Mouse (Mus musculus) ES-CJ7 (cell line): ENCODE data around the gene Acox1.
A peak's percentile ranks its signal among the peaks of the same experiment; 100 is the strongest.

ENCODE experiments used
- DNase-seq: peaks from one replicate; pipeline ENCODE4 v3.0.0; 2011; ENCODE audit warnings: low read depth, low spot score

The Acox1 gene

DNA sequence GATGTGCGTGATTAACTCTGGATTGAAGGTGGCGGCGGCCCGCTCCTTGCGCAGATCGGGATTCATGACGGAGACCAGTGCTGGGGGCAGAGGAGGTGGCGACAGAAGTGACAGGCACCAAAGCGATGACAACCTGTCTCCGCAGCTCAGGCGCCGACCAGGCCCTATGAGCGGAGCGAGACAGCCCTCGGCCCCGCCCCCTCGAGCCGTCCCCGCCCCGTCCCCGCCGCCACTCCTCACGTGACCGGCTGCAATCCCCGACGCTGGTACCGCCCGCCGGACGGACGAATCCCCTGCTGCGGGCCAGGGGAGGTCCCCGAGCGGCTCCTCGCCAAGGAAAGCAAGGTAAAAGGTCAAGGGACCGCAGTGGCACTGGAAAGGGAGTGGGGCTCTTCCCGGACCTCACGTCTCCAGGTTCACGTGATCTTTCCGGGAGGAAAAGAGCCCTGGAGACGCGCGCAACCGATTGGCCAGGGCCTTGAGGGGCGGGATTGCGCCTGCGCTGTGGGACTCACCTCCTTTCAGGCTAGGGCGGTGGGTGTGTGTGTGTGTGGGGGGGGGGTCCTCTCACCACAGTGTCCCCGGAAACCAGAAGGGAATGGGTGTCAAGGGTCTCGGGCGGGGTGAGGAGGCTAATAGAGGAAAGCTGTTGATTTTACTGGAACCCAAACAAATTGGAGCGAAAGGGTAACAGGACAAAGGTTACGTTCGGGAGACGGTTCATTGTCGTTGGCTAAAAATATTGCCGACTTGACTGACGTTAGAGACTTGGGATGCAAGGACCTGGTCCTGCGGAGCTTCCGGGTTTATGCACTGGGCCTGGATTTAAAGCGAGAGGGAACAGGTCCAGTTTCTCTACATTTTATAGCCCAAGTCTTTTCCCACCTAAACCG lies at the start of gene Acox1, which contains the start of gene Ten1:
Gene Acox1 (minus strand): TSS at position 407 of the 893 bp plus-strand sequence.
Gene Ten1 (plus strand): TSS at position 217 of the 893 bp plus-strand sequence.
- DNase-seq = peak; percentile 96

DNA sequence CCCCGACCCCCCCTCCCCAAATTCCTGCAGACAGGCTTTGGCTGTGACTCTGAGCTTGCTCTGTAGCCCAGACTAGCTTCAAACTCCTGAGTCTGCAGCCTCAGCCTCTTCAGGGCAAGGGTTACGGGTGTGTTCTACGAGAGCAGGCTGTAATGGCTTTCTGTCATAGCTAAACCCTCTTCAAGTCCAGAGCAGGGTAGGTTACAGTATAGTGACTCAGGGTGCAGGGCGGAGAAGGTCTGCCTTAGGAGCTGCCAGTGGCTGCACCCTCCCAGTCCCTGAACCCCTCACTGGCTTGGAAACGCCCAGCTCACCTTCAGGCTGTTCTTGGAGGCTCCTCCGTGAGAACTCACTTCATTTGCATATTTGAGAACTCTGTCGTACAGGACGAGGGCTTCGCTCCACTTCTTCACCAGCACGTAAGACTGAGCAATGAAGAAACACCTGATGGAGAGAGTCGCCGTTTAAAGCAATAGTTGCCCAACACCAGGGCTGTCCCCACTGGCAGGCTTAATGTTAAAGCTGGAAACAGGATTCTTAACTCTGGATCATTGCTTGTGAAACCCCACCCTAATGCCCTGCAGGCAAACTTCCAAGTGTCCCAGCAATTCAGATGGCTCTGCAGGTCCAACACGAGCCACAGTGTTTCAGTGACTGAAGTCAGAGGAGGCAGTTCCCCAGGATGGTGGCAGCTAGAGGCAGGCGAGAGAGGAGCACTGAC lies 48.8 kb upstream of the Acox1 start:
- DNase-seq = peak; percentile 34

DNA sequence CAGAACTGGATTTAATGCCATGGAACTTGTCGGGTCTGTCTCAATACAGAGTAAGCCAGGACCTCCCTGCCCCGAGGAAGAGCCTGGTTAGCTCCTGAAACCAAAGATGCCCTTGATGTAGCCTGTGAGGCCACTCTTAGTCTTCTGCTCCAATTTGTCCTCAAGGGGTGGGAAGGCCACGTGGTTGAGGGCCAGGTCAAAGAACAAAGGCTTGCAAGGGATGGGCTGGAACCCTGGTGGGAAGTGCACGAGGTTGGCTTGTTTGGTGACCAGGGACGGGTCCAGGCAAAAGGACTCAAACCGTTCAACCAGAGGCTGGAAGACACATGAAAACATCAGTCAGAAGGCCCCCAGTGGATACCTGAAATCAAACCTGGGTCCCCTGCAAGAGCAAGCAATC lies 46.8 kb upstream of the Acox1 start:
- DNase-seq = no peak

DNA sequence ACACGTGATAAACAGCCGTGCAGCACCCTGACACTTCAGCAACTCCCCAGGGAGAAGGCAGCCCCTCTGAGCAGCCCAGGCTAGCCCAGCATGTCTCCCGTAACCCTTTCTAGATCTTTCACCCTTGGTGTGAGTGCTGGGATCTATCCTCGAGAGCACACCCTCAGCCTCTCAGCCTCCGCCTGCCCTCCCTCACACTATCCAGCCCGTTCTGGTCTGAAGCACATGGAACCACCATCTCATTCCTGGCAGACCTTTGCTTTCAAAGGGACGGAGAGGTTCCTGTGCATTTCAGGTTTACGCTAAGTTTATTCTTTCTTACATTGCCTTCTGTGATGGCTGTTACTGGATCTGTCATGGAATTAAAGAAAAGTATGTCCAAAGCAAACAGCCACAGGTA lies 45.7 kb upstream of the Acox1 start:
- no peak for DNase-seq

DNA sequence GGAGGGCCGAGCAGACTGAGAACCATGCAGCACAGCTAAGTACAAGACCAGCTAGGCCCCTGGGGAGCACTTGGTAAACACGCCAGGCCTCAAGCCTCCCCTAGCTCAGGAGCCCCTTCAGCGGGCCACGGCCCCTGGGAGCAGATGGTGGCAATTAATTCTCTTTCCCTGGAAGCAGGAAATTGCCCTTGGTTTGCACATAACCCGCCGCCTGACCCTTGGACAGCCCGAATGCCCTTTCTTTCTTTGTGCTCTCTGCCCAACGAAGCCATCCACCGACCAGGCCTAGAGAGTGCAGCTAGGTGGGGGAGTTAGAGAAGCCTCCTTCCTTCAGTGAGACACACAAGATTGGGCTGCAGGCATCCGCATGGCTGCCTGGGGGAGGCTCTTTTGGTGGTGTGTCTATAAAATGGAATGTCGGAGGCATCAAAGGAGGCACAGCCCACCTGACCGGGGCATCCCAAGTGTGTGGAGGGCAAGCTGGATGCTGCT lies 42.9 kb upstream of the Acox1 start:
- no peak for DNase-seq

DNA sequence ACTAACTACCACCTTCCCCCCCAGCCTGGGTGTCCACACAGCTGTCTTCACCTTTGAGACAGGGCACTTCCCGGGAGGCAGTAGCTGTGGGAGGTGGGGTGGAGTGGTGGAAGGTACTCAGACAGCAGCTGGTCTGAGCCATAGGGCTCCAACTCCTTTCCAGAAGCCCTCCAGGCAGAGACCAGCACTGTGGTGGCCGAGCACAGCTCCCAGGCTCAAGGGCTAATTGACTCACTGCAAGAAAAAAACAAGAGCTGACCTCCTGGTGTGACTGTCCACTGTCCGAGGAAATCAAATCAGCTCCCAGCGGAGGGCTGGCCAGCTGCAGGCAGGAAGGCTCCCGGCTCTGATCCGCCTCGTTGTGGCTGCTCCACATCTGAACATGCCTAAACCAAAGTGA lies 41.0 kb upstream of the Acox1 start:
- DNase-seq = no peak

DNA sequence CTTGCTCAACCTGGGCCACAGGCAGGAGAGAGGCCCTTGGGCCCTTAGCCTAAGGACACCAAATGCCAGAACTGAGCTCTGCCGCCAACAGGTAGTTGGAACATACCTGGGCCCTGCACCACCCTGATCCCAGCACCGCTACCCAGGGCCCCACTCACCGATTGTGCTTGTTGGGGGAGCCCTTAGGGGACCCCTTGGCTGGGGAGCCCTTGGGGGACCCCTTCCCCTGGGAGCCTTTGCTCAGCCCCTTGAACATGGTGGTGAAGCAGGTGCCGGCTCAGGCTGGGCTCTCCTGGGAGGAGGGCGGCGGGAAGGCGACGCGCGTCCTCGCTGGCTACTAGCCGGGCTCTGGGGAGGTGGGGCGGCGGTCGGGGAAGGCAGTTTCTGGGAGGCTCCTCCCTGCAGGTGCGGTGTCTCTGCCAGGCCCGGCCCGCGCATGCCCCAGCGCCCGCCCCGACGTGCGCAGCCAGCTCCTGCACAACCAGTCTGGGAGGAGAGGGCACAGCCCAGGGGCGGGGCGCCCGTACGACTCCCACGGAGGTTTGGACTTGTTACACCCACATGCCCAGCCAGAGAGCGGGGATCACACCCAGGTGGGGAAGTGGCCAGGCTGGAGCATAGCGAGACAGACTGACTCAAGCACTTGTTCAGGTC lies 39.0 kb upstream of the Acox1 start, which contains the start of gene Evpl:
Gene Evpl (minus strand): TSS at position 336 of the 654 bp plus-strand sequence.
- DNase-seq = peak; percentile 65

DNA sequence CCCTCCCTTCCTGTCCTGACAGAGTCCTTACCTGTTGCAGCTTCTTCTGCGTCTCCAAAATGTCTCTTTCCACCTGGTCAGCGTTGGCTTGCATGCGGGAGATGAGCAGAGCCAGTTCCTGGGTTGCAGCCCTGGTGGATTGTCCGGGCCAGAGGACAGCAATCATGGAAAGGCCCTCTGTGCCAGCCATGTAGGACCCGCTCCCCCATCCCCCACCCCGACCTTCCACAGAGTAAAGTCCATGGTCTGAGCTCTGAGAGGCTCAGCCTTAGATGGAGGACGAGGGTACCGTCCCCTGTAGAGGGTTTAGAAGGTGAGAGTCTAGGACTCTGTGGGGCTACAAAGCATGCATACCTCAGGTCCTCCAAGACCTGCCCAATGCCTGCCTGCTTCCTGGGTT lies 36.1 kb upstream of the Acox1 start:
- no peak for DNase-seq

DNA sequence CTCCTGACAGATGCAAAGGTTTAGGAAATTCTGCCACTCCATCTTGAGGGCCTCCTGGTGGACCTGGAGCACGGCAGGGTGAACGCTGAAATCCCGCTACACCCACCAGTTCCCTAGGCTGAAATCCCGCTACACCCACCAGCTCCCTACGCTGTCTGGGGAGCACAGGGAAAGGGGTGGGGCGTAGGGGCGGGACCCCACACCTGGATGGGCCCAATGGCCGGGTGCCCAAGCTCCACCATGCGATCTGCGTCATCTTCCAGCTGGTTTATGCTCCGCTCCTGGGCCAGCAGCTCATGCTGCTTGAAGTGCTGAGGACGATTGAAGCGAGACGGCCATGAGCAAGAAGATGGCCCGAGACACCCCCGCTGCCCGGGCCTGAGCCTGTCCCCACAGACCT lies 33.6 kb upstream of the Acox1 start:
- no peak for DNase-seq

DNA sequence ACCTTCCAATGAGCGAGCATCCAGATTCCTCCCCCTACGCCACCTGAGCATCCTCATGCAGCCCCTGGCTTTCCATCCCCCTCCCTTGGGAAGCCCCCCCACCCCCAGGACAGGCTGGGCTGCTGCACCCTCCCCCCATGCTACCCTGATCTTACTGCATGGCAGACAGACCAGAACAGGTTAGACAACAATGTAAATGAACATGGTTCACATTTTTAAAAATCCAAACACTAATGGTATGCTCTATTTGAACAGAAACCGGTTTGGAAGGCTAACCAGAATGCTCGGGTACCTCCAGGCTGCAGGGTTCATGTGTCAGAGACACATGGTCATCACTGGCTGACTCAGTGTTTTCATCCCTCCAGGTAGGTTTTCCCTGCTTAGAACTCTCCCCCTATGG lies 29.9 kb upstream of the Acox1 start:
- no peak for DNase-seq

DNA sequence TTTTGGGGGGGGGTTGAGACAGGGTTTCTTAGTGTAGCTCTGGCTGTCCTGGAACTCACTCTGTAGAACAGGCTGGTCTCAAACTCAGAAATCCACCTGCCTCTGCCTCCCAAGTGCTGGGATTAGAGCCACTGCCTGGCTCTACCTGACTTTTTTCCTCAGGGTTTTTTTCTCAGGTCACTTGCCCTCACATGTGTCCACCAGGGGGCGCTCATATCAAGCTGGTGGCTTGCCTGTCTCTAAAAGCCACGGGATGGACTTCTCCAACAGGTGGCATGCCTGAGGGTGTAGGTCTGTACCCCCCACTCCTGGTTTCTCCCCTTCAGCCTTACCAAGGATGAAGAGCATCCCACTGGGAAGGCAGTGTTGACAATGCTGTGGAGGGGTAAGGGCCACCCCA lies 27.6 kb upstream of the Acox1 start:
- DNase-seq = peak; percentile 83

DNA sequence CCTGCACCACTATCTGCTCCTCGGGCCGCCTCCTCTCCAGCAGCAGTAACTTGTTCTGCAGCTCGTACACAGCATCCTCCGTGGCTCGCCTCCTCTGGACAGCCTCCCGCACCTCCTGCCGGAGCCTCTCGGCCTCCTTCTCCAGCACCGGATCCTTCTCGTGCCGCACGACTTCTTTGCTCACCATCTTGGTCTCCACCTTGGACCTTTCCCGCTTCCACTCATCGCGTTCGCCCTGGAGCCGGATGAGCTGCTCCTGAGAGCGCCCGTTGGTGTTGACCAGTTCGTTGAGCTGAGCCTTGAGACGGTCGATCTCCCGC lies 23.9 kb upstream of the Acox1 start:
- DNase-seq = no peak

DNA sequence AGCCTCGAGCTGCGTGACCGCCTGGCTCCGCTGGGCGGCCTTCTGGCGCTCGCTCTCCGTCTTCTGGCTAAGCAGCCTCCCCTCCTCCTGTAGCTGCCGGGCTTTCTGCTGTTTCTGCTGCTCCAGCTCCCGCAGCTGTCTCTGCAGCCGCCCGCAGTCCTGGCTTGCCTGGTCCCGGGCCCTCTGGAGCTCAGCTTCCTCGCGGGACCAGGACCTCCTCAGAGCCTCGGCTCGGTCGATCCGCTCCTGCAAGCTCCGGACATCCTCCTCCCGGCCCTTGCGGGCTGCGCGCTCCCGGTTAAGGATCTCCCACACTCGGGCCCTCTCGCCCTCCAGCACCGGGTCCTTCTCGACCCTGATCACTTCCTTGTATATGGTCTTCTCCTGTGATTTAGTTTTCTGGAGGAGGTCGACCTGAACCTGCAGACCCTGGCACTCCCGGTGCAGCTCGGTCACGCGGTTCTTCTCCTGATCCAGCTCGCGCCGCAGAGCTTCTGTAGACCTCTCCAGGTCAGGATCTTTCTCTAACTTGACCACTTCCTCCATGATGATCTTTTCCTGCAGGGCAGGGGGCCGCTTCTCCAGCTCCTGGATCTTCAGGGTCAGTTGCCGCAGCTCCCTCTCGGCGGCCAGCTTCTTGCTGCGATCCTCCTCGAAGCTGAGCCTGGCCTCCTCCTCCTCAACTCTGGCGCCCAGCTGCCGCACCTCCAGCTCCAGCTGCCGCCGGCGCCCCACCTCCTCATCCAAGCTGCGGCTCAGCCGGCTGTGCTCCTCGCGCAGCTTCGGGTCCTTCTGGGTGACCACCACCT lies 23.3 kb upstream of the Acox1 start:
- DNase-seq = no peak

DNA sequence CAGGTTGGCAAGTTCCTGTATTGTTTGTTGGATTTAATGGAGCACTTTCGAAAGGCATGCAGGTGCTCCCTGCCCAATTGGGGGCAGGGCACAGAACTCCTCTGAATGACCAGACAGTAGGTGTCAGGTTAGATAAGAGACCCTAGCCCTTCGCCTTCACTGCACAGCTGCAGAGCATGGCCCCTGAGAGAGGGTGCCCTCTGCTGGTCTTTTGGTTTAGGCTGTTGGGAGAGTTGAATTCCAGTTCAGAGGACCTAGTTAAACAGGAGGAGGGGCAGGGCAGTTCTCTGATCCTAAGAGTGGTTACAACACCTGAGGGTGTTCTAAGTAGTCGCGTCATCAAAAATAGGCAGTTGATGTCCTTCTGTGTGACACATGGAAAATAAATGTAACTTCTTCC lies 21.0 kb upstream of the Acox1 start:
- peak; percentile 82 for DNase-seq

DNA sequence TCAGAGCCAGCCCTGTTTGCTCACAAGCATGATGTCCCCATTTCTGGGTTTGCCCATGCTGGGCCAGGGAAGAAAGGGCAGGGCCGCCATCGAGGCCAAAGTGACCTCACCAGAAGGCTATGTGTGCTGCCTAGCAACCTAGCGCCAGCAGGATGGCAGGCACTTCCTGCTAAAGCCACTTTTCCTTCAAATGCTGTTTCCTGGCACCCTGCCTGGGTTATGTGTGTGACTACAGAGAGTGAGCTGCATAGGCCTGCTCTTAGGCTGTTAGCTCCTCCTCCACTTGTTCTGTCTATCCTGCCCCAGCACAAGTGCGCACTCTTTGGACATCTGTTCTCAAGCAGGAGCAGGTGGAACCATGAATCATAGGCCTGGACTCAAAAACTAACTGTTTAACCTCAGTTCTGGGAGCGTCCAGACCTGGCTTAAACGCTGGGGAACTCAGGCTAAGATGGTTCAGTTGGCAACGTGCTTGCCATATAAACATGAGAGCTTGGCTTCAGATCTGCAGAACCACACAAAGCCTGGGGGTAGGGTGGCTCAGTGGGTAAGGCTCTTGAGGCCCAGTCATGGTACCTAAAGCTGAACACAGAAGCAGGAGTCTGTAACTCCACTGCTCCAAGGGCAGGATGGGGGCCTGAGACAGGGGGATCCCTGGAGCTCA lies 20.0 kb upstream of the Acox1 start:
- no peak for DNase-seq

DNA sequence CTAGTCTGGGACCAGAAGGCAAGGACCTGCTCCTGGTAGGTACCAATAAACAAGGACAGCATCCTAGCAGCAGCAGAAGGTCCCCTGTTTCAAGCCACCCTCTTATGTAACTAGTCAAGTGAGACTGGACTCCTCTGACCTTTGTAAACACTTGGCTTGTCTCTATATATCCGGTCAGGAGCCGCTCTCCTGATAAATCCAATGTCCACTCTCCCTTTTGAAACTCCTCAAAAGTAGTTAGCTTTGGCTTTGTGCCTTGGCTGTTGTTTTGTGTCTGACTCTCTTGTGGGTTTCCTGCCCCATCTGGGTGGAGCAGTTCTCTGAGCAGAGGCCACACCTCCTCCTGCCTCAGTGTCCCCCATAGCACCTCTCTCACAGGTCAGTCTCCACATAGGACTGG lies 19.4 kb upstream of the Acox1 start:
- DNase-seq = no peak

DNA sequence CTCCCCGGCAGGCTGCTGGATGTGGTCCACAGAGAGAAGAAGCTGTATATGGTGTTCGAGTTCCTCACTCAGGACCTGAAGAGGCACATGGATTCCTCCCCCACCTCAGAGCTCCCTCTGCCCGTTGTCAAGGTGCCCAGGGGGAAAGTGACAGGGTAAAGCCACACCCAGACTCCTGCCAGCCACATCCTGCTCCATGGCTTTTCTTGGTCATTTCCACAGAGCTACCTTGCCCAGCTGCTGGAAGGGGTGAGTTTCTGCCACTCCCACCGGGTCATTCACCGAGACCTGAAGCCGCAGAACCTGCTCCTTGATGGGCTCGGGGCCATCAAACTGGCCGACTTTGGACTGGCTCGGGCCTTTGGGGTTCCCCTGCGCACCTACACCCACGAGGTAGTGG lies 17.7 kb upstream of the Acox1 start:
- DNase-seq = no peak

DNA sequence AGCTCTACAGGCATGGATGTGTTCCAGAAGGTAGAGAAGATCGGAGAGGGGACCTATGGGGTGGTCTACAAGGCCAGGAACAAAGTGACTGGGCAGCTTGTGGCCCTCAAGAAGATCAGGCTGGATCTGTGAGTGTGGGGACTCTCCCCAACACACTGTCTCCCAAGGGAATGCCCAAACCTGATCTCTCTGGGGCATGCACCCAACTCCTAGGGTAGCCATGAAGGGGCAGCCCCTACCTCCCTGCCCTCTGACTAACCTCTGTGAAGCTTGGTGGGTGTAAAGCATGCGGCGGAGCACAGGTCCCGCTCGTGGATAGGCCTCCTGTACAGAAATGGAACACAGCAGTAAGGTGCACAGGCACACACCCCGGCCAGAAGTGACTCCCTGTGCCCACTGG lies 17.1 kb upstream of the Acox1 start:
- DNase-seq = no peak

DNA sequence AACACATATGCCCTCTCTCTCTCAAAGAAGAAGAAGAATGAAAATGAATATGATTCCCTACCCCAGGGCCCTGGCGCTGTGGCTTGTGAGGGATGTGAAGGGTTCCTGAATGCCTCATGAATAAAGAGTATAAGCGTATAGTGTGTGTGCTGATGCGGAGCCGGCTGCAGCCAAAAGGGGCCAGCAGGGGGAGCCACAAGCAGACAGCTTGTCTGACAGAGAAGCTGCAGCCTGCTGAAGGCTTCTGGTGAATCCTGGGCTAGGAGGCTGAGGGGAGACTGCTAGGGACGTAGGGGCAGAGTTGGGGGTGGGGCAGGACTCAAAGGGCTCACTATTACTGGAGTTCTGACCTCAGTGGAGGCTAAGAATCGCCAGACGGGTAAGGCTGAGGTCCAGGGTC lies 16.3 kb upstream of the Acox1 start:
- peak; percentile 80 for DNase-seq

DNA sequence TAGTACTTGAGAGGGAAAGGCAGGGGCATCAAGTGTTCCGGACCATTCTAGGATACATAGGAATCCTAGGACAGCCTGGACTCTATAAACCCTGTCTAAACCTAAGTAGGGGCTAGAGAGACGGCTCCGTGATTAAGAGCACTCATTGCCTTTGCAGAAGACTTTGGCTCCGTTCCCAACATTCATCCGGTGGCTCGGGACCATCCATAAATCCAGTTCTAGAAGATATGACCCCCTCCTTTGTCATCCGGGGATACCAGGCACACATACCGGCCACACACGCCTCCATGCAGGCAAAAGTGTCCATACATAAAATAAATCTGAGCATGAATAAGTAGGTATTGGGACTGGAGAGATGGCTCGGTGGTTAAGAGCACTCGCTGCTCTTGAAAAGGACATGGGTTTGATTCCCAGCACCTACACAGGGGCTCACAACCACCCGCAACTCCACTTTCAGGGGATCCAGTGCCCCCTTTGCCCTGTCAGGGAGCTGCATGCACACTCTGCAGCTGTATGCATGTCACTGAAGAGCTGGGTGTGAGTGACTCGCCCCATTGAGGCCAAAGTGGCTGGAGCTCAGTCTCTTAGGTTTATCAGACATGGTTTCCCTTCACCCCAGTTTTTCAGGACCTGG lies 15.1 kb upstream of the Acox1 start:
- DNase-seq = no peak
